Mouse (Mus musculus): Measurements from ENCODE around the gene Pou1f1. TPM values are rescaled to one million over a fixed set of nuclear protein-coding genes. Genes with fewer than 3 reads are reported as not detected.

Pou1f1 gene
- not detected for total RNA-seq (2021)

DNA sequence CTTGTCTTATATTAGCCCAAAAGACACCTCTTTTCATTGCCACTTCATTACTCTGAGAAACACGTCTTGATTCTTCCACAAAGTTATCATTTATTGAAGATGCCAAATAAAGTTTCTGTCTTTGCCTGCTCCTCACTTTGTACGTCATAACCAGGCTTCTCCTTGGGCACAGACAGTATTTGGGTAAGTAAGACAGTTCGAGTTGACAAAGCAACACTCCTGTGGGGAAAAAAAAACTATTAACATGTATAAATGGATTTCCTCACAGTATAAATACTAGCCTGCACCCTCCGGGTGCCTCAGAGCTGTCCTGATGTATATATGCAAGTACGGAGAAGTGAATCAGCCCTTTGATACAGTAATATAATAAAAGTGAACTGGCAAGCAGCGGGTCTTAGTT, at the start of gene Pou1f1:
Pou1f1 (plus strand) TSS at position 301 of the 400 bp plus-strand sequence.
- intact Hi-C loops (cut with DNase I), result no loop called here
- DNase-seq (ENCODE audit: extremely low spot score in 1 of 2, low spot score in 2 of 2), result no peak

DNA sequence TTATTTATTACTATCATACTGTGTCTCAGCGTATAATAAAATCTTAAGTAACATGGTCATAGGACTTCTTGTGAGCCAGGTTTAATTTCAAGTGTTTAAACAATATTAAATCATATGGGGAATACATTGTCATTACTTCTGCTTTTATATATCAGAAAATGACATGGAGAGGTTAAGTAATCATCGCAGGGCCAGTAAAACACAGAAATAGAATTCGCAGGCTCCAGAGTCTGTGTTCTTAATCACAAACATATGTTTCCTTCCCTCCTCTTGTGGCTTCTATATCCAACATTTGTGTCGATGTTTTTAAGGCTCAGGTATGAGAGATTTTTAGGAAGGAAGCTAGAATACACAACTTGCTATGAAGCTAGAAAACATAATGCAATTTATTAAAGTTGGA, 49.7 kb upstream of the Pou1f1 start:
- DNase-seq (ENCODE audit: extremely low spot score in 1 of 2, low spot score in 2 of 2), result no peak
- intact Hi-C loops (cut with DNase I), result loop anchor here (5.0 to 10.0 kb wide), 3 partner anchors 98 to 563 kb away; partner anchors contain the start of gene Htr1f

DNA sequence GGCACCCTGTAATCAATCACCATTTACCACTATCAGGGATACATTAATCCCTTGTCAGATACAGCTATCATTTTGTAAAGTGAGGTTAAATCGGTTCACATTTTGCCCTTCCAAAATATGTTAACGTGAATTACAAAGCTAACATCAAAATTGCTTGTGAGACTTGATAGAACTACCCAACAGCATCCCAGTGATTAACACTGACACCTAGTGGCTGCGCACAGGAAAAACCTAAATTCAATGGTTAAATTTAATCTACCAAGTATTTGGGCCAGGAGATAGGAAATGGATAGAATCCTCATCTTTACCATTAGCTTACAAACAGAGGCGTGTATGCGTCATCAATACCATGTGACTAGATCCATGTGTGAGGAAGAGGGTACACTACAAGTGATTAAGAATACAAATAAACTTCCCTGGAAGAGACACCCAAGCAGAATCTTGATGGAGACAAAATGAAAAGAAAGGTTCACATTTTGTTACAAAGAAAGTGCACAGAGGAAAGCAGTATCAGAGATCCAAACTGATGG, 47.8 kb upstream of the Pou1f1 start:
- intact Hi-C loops (cut with DNase I), result loop anchor here (5.0 to 10.0 kb wide), 3 partner anchors 100 to 565 kb away; partner anchors contain the start of gene Htr1f
- peak; percentile 25 to 33 for DNase-seq (ENCODE audit: extremely low spot score in 1 of 2, low spot score in 2 of 2)

DNA sequence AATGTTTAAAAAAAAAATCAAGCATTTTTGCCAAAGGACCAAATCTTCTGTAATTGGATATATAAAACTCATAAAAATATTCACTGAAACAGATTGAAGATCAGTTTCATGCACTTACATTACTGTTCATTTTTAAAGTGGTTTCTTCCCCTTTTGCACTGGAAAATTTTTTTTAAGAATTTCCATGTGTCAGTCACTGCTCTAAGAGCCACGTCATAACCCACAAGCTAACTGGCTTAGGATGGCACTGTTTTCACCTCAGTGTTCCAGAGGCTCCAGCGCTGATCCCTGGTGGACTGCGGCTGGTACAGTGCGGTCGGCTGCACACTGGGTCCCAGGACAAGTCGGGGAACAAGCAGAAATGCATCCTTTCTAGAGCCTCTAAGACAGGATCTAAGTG, 34.6 kb upstream of the Pou1f1 start:
- intact Hi-C loops (cut with DNase I), result no loop called here

DNA sequence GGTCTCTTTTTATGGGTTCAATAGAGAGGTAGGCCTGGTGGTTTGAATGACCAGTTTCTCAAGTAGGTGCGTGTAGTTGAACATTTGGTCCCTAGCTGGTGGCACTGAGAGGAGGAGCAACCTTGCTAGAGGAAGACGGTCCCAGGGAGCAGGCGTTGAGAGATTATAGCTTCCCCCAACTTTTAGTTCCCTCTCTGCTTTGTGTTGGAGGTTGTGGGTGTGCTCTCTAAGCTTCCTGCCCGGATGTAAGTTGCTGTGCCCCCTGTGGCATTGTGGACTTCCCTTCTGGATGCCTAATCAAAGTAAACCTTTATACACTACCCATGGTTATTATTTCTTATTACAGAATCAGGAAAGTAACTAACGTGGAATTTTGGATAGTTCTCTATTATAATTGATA, 24.3 kb upstream of the Pou1f1 start:
- DNase-seq (ENCODE audit: extremely low spot score in 1 of 2, low spot score in 2 of 2), result no peak
- intact Hi-C loops (cut with DNase I), result loop anchor here (5.0 kb wide), 1 partner anchor 594 kb away; no protein-coding TSS in a partner anchor

More for the DNA sequence above, 34.6 kb upstream of the Pou1f1 start:
- no peak for DNase-seq (ENCODE audit: extremely low spot score in 1 of 2, low spot score in 2 of 2)

DNA sequence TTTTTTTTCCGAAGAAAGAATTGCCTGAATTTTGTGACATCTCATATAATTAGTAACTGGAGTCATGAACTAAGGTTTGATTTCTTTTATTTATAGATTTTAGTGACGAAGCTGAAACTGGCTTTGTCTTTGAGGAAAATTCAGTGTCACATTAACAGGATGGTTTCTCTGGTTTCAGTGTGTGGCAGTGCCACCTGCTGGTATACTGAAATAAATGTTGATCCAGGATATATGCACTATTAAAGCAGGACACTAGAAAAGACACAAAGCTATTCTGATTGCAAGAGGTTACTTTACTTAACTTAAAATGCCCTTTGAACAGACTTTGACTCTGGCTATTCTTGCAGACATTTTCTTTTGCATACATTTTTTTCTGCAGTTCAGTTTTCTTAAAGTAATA, 23.3 kb upstream of the Pou1f1 start:
- intact Hi-C loops (cut with DNase I), result loop anchor here (5.0 kb wide), 1 partner anchor 595 kb away; no protein-coding TSS in a partner anchor
- peak; percentile 30 to 35 for DNase-seq (ENCODE audit: extremely low spot score in 1 of 2, low spot score in 2 of 2)

DNA sequence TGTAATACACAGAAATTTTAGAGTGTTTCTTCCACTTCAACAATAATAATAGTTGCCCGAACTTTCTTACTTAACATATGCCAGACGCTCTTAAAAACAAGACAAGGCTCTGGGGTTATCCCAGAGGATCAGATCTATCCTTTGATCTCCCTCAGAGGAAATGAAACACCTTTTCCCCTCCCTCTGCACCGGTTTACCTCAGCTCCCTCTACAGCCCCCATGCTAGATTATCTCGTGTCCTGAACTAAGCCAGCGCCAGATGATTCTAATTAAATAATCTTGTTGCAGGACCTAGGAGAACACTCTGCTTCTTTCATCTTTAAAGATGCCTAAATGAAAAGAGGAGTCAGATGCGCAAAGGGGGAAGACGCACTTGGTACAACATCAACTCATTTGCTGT, 6.1 kb upstream of the Pou1f1 start:
- intact Hi-C loops (cut with DNase I), result no loop called here
- no peak for DNase-seq (ENCODE audit: extremely low spot score in 1 of 2, low spot score in 2 of 2)

DNA sequence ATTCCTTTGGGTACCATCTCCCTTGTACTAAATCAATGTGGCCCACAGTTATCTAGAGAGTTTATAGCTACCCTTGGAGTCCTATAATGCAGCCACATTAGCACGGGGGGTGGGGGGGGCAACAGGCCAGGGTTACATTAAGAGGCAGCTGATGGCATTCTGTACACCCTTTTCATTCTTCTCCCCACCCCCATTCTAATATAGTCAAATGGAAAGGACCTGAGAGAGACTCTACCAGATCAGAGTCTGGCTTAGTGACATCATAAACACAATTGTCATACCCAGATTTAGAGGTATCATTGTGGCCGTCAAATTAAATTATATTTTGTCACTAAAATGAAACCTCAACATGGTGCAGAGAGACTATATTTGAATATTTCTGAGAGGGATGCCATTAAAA, 5.7 kb downstream of the Pou1f1 start:
- DNase-seq (ENCODE audit: extremely low spot score in 1 of 2, low spot score in 2 of 2), result no peak
- intact Hi-C loops (cut with DNase I), result no loop called here

DNA sequence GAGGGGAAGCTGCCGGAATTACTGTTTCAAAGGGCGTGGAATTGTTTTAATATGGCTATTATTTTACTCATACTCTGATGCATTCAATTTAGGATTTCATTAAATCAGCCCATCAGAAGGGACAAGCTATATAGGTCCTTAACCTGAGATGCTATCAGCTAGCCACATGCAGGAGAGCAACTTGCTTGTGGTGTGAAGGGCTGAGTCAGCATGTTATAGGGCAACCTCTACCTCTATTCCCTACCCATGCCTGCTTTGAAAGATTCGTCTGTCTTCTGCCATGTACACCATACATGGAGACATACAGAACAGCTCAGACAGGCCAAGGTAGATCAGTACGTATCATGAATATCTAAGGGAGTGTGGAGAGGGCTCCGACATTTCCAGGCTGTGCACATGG, 6.4 kb downstream of the Pou1f1 start:
- intact Hi-C loops (cut with DNase I), result no loop called here
- DNase-seq (ENCODE audit: extremely low spot score in 1 of 2, low spot score in 2 of 2), result no peak

DNA sequence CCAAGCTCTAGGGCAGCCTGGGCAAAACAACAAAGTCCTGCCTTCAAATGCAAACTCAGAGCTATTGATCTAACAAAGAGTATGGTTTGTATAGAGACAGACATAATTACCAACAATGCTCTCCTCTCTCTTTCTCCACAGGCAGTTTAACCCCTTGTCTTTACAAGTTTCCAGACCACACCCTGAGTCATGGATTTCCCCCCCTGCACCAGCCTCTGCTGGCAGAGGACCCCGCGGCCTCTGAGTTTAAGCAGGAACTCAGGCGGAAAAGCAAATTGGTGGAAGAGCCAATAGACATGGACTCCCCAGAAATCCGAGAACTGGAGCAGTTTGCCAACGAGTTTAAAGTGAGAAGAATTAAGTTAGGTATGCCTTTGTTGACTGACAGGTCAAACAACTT, 9.3 kb downstream of the Pou1f1 start:
- no peak for DNase-seq (ENCODE audit: extremely low spot score in 1 of 2, low spot score in 2 of 2)
- intact Hi-C loops (cut with DNase I), result no loop called here

DNA sequence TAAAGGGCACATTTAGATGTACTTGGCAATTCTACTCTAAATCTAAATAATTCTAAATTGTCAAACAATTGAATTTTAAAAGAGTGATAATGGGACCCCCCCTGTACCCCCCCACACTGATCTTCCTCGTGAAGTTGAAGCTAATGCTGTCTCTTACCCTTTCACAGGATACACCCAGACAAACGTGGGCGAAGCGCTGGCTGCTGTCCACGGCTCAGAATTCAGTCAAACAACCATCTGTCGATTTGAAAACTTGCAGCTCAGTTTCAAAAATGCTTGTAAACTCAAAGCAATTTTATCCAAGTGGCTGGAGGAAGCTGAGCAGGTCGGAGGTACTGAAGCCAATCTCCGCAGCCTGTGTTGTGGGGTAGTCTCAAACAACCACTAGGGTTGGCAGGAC, 11.4 kb downstream of the Pou1f1 start:
- DNase-seq (ENCODE audit: extremely low spot score in 1 of 2, low spot score in 2 of 2), result peak; percentile 72 to 77
- intact Hi-C loops (cut with DNase I), result loop anchor here (10.0 kb wide), 2 partner anchors 627 to 777 kb away; no protein-coding TSS in a partner anchor

DNA sequence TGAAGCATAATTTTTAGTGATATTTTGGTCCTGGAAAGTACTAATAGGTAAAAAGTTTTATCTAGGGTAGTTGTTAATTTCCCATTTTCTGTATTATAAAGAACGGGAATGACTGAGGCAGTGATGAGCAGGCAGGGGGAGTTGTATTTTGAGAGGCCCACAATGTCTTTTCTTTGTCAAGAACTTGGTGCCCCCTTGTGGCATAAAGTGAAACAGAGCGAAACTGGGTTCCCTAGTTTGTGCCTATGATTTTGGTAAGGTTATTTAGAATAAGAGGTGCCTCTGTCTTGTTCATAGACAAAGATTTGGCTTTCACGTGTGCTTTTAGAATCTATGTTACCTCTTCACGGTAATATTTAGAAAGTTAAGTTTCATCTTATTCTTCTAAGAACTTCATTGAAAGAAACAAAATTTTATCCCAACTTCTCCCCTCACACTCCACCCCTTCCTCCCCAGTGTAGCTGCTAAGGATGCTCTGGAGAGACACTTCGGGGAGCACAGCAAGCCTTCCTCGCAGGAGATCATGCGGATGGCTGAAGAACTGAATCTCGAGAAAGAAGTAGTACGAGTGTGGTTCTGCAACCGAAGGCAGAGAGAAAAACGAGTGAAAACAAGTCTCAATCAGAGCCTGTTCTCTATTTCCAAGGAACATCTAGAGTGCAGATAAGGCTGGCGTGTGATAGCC, 13.1 kb downstream of the Pou1f1 start:
- DNase-seq (ENCODE audit: extremely low spot score in 1 of 2, low spot score in 2 of 2), result peak; percentile 38 to 58
- intact Hi-C loops (cut with DNase I), result loop anchor here (10.0 kb wide), 2 partner anchors 629 to 779 kb away; no protein-coding TSS in a partner anchor

DNA sequence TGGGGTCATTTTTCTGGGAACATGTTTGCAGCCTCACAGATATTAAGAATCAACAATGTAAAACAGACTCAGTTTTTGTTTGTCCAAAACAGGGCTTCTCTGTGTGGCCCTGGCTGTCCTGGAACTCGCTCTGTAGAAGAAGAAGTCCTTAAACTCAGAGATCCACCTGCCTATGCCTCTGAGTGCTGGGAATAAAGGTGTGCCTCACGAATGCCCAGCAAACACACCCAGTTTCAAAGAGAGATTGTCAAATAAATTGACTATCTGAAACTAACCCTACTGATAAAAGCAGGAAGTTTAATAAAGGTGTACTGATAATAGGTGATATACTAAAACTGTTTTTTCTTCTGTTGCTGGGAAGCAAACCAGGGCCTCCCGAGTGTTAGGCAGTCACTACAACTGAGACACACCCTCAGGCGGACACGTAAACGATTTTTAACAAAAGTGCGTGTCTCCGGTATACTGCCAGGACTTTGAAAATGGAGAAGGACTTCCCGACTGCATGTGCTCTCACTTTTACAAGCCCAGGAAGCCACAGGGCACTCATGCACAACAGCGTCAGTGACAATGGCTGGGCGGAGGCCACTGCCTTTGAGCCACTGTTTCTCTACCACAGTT, 23.5 kb downstream of the Pou1f1 start:
- intact Hi-C loops (cut with DNase I), result no loop called here
- DNase-seq (ENCODE audit: extremely low spot score in 1 of 2, low spot score in 2 of 2), result no peak

DNA sequence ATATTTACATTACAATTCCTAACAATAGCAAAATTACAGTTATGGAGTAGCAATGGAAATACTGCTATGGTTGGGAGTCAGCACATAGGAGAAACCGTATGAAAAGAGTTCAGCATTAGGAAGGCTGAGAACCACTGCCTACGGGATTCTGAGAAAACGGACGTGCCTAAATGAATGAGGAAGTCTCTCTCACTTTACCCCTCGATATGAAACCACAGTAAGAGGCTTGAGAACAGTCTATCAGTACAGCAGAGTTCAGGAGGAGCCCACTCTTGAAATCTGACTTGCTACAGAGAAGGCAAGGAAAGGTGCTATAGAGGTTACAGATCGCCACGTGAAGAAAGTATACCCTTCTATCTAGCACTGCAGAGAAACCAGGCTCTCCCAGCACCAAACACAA, 28.6 kb downstream of the Pou1f1 start:
- DNase-seq (ENCODE audit: extremely low spot score in 1 of 2, low spot score in 2 of 2), result no peak
- intact Hi-C loops (cut with DNase I), result no loop called here

DNA sequence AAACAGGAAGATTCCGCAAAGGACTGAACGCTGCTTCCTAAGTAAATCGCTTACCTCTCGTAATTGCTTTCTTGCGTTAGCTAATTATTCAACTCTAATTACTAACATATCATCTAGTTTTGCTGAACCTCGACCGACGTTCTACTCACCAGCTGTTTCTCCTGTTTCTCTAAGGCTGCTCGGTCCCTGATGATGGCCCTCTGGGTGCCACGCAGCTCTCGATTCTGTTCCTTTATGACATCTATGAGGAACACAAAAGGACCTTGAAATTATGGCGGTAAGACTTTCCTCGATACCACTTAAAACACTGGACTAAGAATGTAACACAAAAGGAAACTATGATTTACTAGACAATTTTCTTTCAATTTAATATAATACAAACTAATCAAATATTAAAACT, 30.5 kb downstream of the Pou1f1 start:
- no peak for DNase-seq (ENCODE audit: extremely low spot score in 1 of 2, low spot score in 2 of 2)
- intact Hi-C loops (cut with DNase I), result no loop called here

DNA sequence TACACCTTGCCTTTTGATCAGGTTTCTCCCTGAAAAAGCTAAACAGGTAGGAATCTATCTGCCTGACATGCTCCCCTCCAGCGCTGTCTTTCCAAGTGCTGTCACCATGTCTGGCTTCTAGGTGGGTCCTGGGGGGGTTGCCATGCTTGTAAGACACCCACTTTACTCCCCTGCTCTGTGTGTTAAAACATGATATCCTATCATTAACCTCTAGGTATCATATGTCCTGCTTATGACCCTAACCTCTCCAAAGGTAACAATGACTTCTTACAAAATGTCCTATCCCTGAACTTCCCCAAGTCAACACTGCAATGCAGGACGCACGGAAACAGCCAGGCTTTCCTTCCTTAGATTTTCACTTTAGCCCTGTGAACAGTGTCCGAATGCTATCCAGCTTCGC, 34.0 kb downstream of the Pou1f1 start:
- intact Hi-C loops (cut with DNase I), result no loop called here
- no peak for DNase-seq (ENCODE audit: extremely low spot score in 1 of 2, low spot score in 2 of 2)

DNA sequence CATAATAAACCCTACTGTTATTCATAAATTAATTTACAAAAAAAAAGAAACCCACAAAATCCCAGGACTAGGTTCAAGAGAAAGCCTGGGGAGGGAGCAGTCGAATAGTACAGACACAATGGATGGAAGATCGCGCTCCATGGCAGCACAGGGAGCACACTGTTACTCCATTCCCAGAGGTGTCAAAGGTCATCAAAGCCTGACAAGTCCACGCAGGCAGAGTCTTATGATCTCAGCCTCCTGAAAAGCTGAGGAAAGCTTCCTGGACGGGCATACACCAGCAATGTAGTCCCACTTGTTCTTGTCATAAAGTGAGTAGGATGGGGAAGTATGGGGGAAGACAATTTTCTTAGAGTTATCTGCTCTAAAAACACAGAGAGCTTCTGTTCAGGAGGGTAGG, 37.1 kb downstream of the Pou1f1 start:
- intact Hi-C loops (cut with DNase I), result no loop called here

DNA sequence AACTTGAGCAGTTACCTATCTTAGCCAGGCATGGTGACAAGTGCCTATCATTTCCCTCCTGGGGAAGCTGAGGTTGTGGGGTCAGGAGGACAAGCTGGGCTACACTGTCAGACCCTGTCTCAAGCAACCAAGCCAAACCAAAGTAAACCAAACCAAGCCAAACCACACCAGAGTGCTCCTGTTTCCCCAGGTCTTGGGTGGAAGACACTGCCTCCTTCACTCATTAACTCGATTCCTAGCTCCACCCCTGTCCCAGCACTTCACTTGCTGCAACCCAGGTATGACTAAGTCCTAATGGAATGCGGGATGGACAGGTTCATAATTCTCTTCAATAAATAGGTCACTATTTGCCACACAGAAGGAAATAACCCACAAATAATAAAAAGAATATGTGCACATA, 39.3 kb downstream of the Pou1f1 start:
- no peak for DNase-seq (ENCODE audit: extremely low spot score in 1 of 2, low spot score in 2 of 2)
- intact Hi-C loops (cut with DNase I), result no loop called here

More for the DNA sequence above, 37.1 kb downstream of the Pou1f1 start:
- no peak for DNase-seq (ENCODE audit: extremely low spot score in 1 of 2, low spot score in 2 of 2)

DNA sequence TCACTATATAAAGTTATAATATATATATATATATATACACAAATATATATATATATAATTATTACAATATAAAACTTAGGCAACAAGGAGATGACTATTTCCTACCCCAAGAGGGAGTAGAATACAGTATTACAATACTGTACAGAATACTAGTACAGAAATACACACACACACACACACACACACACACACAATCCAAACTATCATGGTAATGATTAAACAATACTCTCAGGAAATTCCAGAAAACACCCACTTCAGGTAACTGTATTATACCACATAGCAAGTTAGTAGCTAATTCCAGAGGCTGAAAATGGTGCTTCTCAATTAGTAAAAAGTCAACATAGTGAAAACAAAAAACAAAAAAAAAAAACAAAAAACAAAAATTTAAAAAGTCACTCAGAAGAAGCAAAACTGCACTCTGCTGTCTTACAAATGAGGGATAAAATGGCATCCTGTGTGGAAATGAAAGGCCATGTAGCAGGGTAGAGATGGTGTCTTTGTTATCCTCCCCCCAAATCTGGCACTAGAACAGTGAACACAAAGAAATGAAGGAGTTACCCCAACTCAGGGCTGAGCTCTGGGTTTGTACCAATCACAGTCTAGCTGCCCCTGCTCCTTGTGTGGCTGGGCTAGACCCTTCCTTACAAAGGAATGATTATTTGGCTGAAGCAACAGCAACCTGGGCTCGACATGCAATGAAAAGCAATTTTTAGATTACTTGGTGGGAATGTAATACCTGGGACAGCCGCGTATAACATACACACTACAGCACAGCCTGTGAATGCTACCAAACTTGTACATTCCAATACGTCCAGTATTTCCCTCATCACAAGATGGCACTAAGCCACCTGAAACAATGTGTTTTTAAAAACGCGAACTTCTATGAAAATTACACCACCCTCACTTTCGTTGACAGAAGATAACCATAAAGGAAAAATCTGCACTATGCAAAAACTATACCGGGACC, 41.0 kb downstream of the Pou1f1 start:
- DNase-seq (ENCODE audit: extremely low spot score in 1 of 2, low spot score in 2 of 2), result no peak
- intact Hi-C loops (cut with DNase I), result no loop called here

Data from left cerebral cortex, postnatal 10 days (tissue).